Mouse (Mus musculus): ENCODE results near the gene Bdnf. TPM values are rescaled to one million over a fixed set of nuclear protein-coding genes. Genes with fewer than 3 reads are reported as not detected.

The Bdnf gene
- polyA plus RNA-seq, 1 experiment = 0.05 TPM

DNA sequence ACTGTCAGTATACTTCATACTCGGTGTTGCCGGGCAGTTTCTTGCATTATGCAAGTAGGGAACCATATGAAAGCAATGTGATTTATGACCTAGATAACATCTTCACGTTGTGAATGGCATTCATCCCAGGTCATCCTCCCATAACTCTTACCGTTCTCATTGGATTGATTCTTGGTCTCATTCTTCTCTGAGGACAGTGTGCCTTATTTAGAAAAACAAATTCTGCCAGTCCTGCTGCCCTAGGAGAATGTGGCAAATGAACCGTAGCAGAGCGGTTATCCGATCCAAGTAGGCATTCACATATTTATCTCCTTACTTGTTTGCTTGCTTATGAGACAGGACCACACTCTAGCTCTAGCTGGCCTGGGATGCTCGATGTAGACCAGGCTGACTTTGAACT is 32.0 kb downstream of the Bdnf start:
- Histone ChIP-seq H3K4me1 (ENCODE audit: control insufficient read depth, insufficient read depth, low read length) (no peaks in the 10 kb centered on the region), H3K27ac (ENCODE audit: control insufficient read depth, insufficient read depth, low read depth, low read length) (no peak overlapping the region), H3K27me3 (ENCODE audit: control insufficient read depth, insufficient read depth, low read length) (no peaks in the 10 kb centered on the region), H3K4me3 (ENCODE audit: control insufficient read depth, low read depth, low read length) (no peak overlapping the region), H3K36me3 (ENCODE audit: control insufficient read depth, insufficient read depth, low read length) (no peaks in the 10 kb centered on the region)
- no peak for TF ChIP-seq POLR2A (IDR thresholded peaks at IDR 0.05; ENCODE audit: control insufficient read depth, low read depth, low read length)
- TF ChIP-seq CTCF (IDR thresholded peaks at IDR 0.05; ENCODE audit: control insufficient read depth, insufficient read depth, insufficient replicate concordance, low read depth, low read length) = no peak

DNA sequence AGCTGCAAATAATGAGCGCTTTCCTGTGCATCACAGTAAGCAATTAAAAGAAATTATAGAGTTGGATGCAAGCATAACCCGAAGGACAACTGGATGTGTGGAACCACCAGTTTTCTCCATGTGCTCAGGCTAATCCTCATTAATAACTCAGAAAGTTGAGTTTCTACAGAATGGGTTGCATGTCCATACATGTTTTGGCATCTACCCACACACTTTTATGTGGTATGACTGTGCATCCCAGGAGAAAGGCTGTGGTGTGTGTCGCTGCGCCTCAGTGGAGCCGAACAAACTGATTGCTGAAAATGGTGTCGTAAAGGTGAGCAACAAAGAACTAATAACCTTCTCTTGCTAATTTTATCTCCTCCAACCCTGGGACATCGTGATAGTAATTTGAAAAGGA is 34.8 kb downstream of the Bdnf start:
- TF ChIP-seq POLR2A (IDR thresholded peaks at IDR 0.05; ENCODE audit: control insufficient read depth, low read depth, low read length) (no peak), CTCF (IDR thresholded peaks at IDR 0.05; ENCODE audit: control insufficient read depth, insufficient read depth, insufficient replicate concordance, low read depth, low read length) (no peak)
- Histone ChIP-seq H3K27ac (ENCODE audit: control insufficient read depth, insufficient read depth, low read depth, low read length) (no peak overlapping the region), H3K36me3 (ENCODE audit: control insufficient read depth, insufficient read depth, low read length) (no peaks in the 10 kb centered on the region), H3K27me3 (ENCODE audit: control insufficient read depth, insufficient read depth, low read length) (no peaks in the 10 kb centered on the region), H3K4me1 (ENCODE audit: control insufficient read depth, insufficient read depth, low read length) (no peaks in the 10 kb centered on the region), H3K4me3 (ENCODE audit: control insufficient read depth, low read depth, low read length) (no peak overlapping the region)

GRCm38 (mm10) chr2:109711049-109711448 is 36.5 kb downstream of the Bdnf start:
- TF ChIP-seq POLR2A (IDR thresholded peaks at IDR 0.05; ENCODE audit: control insufficient read depth, low read depth, low read length) = no peak
- TF ChIP-seq CTCF (IDR thresholded peaks at IDR 0.05; ENCODE audit: control insufficient read depth, insufficient read depth, insufficient replicate concordance, low read depth, low read length) = no peak
- Histone ChIP-seq H3K27me3 (ENCODE audit: control insufficient read depth, insufficient read depth, low read length) (no peaks in the 10 kb centered on the region), H3K36me3 (ENCODE audit: control insufficient read depth, insufficient read depth, low read length) (no peaks in the 10 kb centered on the region), H3K4me3 (ENCODE audit: control insufficient read depth, low read depth, low read length) (no peak overlapping the region), H3K4me1 (ENCODE audit: control insufficient read depth, insufficient read depth, low read length) (no peaks in the 10 kb centered on the region), H3K27ac (ENCODE audit: control insufficient read depth, insufficient read depth, low read depth, low read length) (no peak overlapping the region)

DNA sequence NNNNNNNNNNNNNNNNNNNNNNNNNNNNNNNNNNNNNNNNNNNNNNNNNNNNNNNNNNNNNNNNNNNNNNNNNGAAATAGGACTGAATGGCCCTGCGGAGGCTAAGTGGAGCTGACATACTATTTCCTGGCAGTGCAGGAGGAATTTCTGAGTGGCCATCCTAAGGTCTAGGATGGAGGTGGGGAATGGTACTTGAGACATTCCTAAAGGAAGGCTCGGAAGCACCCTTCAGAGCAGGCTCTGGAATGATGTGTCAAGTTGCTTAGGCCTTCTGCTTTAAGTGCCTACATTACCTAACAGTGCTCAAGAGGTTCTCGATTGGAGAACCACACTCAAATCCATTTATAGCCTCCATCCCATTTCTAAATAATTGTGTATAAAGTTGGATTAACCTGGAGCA is 50.8 kb downstream of the Bdnf start:
- H3K4me1 ChIP-seq (ENCODE audit: control insufficient read depth, insufficient read depth, low read length) = peaks cover 3% of the 10 kb centered on the region

DNA sequence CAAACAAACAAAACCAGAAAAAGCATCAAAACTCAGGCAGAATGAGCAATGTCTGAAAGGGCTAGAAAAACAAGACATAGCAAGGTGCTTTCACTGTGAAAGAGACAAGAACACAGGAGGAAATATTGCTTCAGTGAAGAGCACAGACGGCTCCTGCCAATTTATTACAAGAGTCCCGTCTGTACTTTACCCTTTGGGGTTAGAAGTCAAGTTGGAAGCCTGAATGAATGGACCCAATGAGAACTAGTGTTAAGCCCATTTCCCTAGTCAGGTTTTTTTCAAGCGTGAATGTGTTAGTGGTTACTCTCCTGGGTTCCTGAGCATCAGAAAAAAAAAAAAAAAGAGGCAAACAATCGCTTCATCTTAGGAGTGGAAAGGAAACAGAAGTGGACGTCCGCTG is 51.3 kb downstream of the Bdnf start:
- H3K4me1 ChIP-seq (ENCODE audit: control insufficient read depth, insufficient read depth, low read length) = peaks cover 3% of the 10 kb centered on the region
- no peak overlapping the region for H3K27ac ChIP-seq (ENCODE audit: control insufficient read depth, insufficient read depth, low read depth, low read length)
- no peak for TF ChIP-seq CTCF (IDR thresholded peaks at IDR 0.05; ENCODE audit: control insufficient read depth, insufficient read depth, insufficient replicate concordance, low read depth, low read length)
- no peak for TF ChIP-seq POLR2A (IDR thresholded peaks at IDR 0.05; ENCODE audit: control insufficient read depth, low read depth, low read length)
- no peak overlapping the region for H3K4me3 ChIP-seq (ENCODE audit: control insufficient read depth, low read depth, low read length)
- H3K36me3 ChIP-seq (ENCODE audit: control insufficient read depth, insufficient read depth, low read length) = no peaks in the 10 kb centered on the region
- H3K27me3 ChIP-seq (ENCODE audit: control insufficient read depth, insufficient read depth, low read length) = no peaks in the 10 kb centered on the region

More for the DNA sequence above, 50.8 kb downstream of the Bdnf start:
- Histone ChIP-seq H3K36me3 (ENCODE audit: control insufficient read depth, insufficient read depth, low read length) (no peaks in the 10 kb centered on the region), H3K27me3 (ENCODE audit: control insufficient read depth, insufficient read depth, low read length) (no peaks in the 10 kb centered on the region), H3K4me3 (ENCODE audit: control insufficient read depth, low read depth, low read length) (no peak overlapping the region), H3K27ac (ENCODE audit: control insufficient read depth, insufficient read depth, low read depth, low read length) (no peak overlapping the region)
- no peak for TF ChIP-seq CTCF (IDR thresholded peaks at IDR 0.05; ENCODE audit: control insufficient read depth, insufficient read depth, insufficient replicate concordance, low read depth, low read length)
- no peak for TF ChIP-seq POLR2A (IDR thresholded peaks at IDR 0.05; ENCODE audit: control insufficient read depth, low read depth, low read length)

DNA sequence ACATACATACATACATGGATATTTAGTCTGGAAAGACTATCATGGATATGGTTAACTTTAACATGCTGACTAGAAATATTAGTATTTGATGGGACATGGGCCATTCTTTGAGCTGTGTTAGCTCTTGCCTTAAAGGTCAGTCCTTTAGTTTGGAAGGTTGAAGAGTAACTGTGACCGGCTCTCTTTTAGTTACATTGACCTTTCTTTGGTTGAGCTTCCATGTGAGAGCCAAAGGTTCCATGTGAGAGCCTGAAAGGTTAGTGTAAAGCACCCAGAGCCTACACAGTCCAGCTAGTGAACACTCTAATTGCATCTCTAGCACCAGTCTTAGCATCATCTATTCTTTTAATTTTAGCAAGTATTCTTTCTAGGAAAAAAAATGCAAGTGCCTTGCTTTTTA is 54.7 kb downstream of the Bdnf start:
- no peak for TF ChIP-seq POLR2A (IDR thresholded peaks at IDR 0.05; ENCODE audit: control insufficient read depth, low read depth, low read length)
- no peak for TF ChIP-seq CTCF (IDR thresholded peaks at IDR 0.05; ENCODE audit: control insufficient read depth, insufficient read depth, insufficient replicate concordance, low read depth, low read length)
- Histone ChIP-seq H3K36me3 (ENCODE audit: control insufficient read depth, insufficient read depth, low read length) (no peaks in the 10 kb centered on the region), H3K4me1 (ENCODE audit: control insufficient read depth, insufficient read depth, low read length) (no peaks in the 10 kb centered on the region), H3K4me3 (ENCODE audit: control insufficient read depth, low read depth, low read length) (no peak overlapping the region), H3K27ac (ENCODE audit: control insufficient read depth, insufficient read depth, low read depth, low read length) (no peak overlapping the region), H3K27me3 (ENCODE audit: control insufficient read depth, insufficient read depth, low read length) (no peaks in the 10 kb centered on the region)

DNA sequence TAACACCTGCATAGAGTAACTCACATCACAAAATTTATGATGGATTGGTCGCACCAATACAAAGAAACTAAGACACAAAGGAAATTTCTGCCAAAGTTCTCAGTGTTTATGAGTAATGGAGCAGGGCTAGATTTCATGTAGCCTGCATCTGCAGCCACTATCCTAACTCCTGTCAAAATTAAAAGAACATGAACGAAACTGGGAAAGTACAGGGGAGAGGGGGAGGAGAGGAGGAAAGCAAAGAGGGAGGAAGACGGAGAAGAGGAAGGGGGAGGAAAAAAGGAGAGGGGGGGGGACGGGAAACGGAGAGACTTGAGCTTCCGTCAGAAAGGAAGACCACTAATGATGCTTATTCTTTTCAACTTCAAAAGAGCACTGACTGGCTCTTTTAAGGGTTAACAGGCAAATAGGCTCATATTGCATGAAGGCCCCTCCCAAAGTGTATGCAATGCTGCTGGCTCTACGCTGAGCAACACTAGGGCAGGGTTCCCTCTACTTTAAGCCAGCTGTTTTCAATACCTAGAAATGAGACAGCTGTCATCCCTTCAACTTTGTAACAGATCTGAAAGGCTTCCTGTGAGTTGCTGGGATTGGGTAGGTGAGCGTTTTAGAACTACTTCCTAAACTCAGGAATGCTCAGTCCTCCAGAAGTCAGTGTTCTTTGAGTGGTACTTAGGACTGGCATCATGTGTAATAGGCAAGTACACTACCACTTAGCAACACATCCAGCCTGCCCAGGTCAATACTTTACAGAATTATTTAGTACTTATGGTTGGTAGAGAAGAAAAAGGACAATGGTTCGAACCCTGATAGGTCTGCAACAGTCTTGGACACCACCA is 58.9 kb downstream of the Bdnf start:
- Histone ChIP-seq H3K36me3 (ENCODE audit: control insufficient read depth, insufficient read depth, low read length) (no peaks in the 10 kb centered on the region), H3K4me1 (ENCODE audit: control insufficient read depth, insufficient read depth, low read length) (no peaks in the 10 kb centered on the region), H3K27me3 (ENCODE audit: control insufficient read depth, insufficient read depth, low read length) (no peaks in the 10 kb centered on the region), H3K27ac (ENCODE audit: control insufficient read depth, insufficient read depth, low read depth, low read length) (no peak overlapping the region), H3K4me3 (ENCODE audit: control insufficient read depth, low read depth, low read length) (no peak overlapping the region)
- TF ChIP-seq POLR2A (IDR thresholded peaks at IDR 0.05; ENCODE audit: control insufficient read depth, low read depth, low read length) (no peak), CTCF (IDR thresholded peaks at IDR 0.05; ENCODE audit: control insufficient read depth, insufficient read depth, insufficient replicate concordance, low read depth, low read length) (no peak)
